Mouse (Mus musculus) embryonic fibroblast, embryonic 13.5 days (primary cell): ENCODE data around the gene Cstf3.

ENCODE experiments used
- CTCF ChIP-seq: IDR thresholded peaks from 2 replicates; pipeline ENCODE4 v1.5.1; 2011; ENCODE audit warnings: mild to moderate bottlenecking, control low read depth, low read length, moderate library complexity, borderline replicate concordance; ENCODE audit not compliant: insufficient read depth
- POLR2A ChIP-seq: IDR thresholded peaks from 2 replicates; pipeline ENCODE4 v1.6.1; 2011; ENCODE audit warnings: low read depth, mild to moderate bottlenecking, control low read depth, low read length, moderate library complexity

DNA sequence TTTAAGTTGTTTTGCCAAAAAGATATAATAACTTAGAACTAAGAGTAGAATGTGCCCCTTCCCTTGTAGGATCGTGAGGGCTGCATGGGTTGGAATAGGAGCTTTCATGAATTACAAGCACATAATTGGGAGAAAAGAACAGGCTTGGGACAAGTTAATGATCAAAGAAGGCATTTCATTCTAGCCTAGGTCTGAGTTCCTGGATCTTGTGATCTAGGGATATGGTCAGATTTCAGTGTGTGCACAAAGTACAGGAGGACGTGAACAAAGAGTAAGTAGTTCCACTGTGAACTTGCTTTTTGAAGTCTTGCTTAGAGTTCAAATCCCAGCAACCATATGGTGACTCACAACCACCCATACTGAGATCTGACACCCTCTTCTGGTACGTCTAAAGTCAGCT, 87.0 kb downstream of the Cstf3 start:
- TF ChIP-seq CTCF (no peak), POLR2A (no peak)
